Mouse (Mus musculus): Measurements from ENCODE around the gene D11Wsu47e. TPM values are rescaled to one million over a fixed set of nuclear protein-coding genes. Genes with fewer than 3 reads are reported as not detected.

Gene D11Wsu47e
- polyA plus RNA-seq, 1 experiment from 2014 or later = 28.0 TPM

- peaks cover 40% of the 10 kb centered on the region for H3K27me3 ChIP-seq (replicated peaks; ENCODE audit: low read depth, poor library complexity, severe bottlenecking)
- no peak for DNase-seq (ENCODE audit: low spot score)
- no peaks in the 10 kb centered on the region for H3K9me3 ChIP-seq
- 29% methylated on average over 1 of the region's 1 CpGs for WGBS
- H3K27ac ChIP-seq (replicated peaks) = peak overlapping the region; percentile 87
- H3K4me1 ChIP-seq = peaks cover 36% of the 10 kb centered on the region
- H3K36me3 ChIP-seq (replicated peaks) = peaks cover 11% of the 10 kb centered on the region
- H3K4me3 ChIP-seq = peak overlapping the region; percentile 36; the same call in 1 of the 2 replicates
Measured at GRCm38 (mm10) chr11:113711061-113711460, 26.8 kb downstream of the D11Wsu47e start.

GRCm38 (mm10) chr11:113715078-113715674 is 31.0 kb downstream of the D11Wsu47e start:
- Histone ChIP-seq H3K9me3 (no peaks in the 10 kb centered on the region), H3K27ac (replicated peaks) (no peak overlapping the region), H3K27me3 (replicated peaks; ENCODE audit: low read depth, poor library complexity, severe bottlenecking) (peaks cover 26% of the 10 kb centered on the region; the same call in 1 of the 2 replicates), H3K4me1 (peaks cover 35% of the 10 kb centered on the region), H3K36me3 (replicated peaks) (no peaks in the 10 kb centered on the region), H3K4me3 (no peak overlapping the region)
- 55% methylated on average over 7 of the region's 7 CpGs for WGBS
- no peak for DNase-seq (ENCODE audit: low spot score)

- no peak overlapping the region for H3K27ac ChIP-seq (replicated peaks)
- no peaks in the 10 kb centered on the region for H3K36me3 ChIP-seq (replicated peaks)
- no peaks in the 10 kb centered on the region for H3K9me3 ChIP-seq
- no peak for DNase-seq (ENCODE audit: low spot score)
- WGBS = 94% methylated on average over 2 of the region's 2 CpGs
- H3K4me1 ChIP-seq = peaks cover 26% of the 10 kb centered on the region
- no peak overlapping the region for H3K4me3 ChIP-seq
- peaks cover 26% of the 10 kb centered on the region; the same call in 1 of the 2 replicates for H3K27me3 ChIP-seq (replicated peaks; ENCODE audit: low read depth, poor library complexity, severe bottlenecking)
Measured at GRCm38 (mm10) chr11:113716132-113716531, 31.9 kb downstream of the D11Wsu47e start.

- WGBS = 62% methylated on average over 16 of the region's 16 CpGs
- H3K4me3 ChIP-seq = no peak overlapping the region
- H3K9me3 ChIP-seq = no peaks in the 10 kb centered on the region
- peaks cover 20% of the 10 kb centered on the region; the same call in 1 of the 2 replicates for H3K27me3 ChIP-seq (replicated peaks; ENCODE audit: low read depth, poor library complexity, severe bottlenecking)
- 0 out of 2 replicates have a peak overlapping the region, but pooled peaks have one; percentile 3 for H3K27ac ChIP-seq (replicated peaks)
- peaks cover 2% of the 10 kb centered on the region; the same call in 1 of the 2 replicates for H3K36me3 ChIP-seq (replicated peaks)
- no peak for DNase-seq (ENCODE audit: low spot score)
- peaks cover 22% of the 10 kb centered on the region for H3K4me1 ChIP-seq
Measured at GRCm38 (mm10) chr11:113717767-113718424, 33.7 kb downstream of the D11Wsu47e start.

- no peak for DNase-seq (ENCODE audit: low spot score)
- WGBS = 68% methylated on average over 14 of the region's 14 CpGs
- no peaks in the 10 kb centered on the region for H3K9me3 ChIP-seq
- H3K4me1 ChIP-seq = peaks cover 37% of the 10 kb centered on the region
- peaks cover 48% of the 10 kb centered on the region for H3K36me3 ChIP-seq (replicated peaks)
- 0 out of 2 replicates have a peak overlapping the region, but pooled peaks have one; percentile 30 for H3K27ac ChIP-seq (replicated peaks)
- H3K27me3 ChIP-seq (replicated peaks; ENCODE audit: low read depth, poor library complexity, severe bottlenecking) = 0 out of 2 replicates have a peak, but pooled peaks cover 8% of the 10 kb centered on the region
- no peak overlapping the region for H3K4me3 ChIP-seq
Measured at GRCm38 (mm10) chr11:113722405-113723090, 38.3 kb downstream of the D11Wsu47e start.

- peaks cover 77% of the 10 kb centered on the region for H3K36me3 ChIP-seq (replicated peaks)
- peaks cover 54% of the 10 kb centered on the region for H3K4me1 ChIP-seq
- H3K9me3 ChIP-seq = no peaks in the 10 kb centered on the region
- peak overlapping the region; percentile 40; the same call in 1 of the 2 replicates for H3K27ac ChIP-seq (replicated peaks)
- H3K4me3 ChIP-seq = no peak overlapping the region
- H3K27me3 ChIP-seq (replicated peaks; ENCODE audit: low read depth, poor library complexity, severe bottlenecking) = no peaks in the 10 kb centered on the region
- no peak for DNase-seq (ENCODE audit: low spot score)
- WGBS = 74% methylated on average over 4 of the region's 4 CpGs
Measured at GRCm38 (mm10) chr11:113725235-113726048, 41.2 kb downstream of the D11Wsu47e start.

- peaks cover 93% of the 10 kb centered on the region for H3K36me3 ChIP-seq (replicated peaks)
- no peaks in the 10 kb centered on the region for H3K27me3 ChIP-seq (replicated peaks; ENCODE audit: low read depth, poor library complexity, severe bottlenecking)
- peaks cover 68% of the 10 kb centered on the region for H3K4me1 ChIP-seq
- H3K27ac ChIP-seq (replicated peaks) = peak overlapping the region; percentile 37; the same call in 1 of the 2 replicates
- WGBS = 75% methylated on average over 14 of the region's 14 CpGs
- no peak overlapping the region for H3K4me3 ChIP-seq
- no peak for DNase-seq (ENCODE audit: low spot score)
- no peaks in the 10 kb centered on the region for H3K9me3 ChIP-seq
Measured at GRCm38 (mm10) chr11:113726994-113727888, 43.0 kb downstream of the D11Wsu47e start.

- no peaks in the 10 kb centered on the region for H3K27me3 ChIP-seq (replicated peaks; ENCODE audit: low read depth, poor library complexity, severe bottlenecking)
- no peaks in the 10 kb centered on the region for H3K9me3 ChIP-seq
- H3K27ac ChIP-seq (replicated peaks) = no peak overlapping the region; the same call in 1 of the 2 replicates
- DNase-seq (ENCODE audit: low spot score) = peak; percentile 66
- no peak overlapping the region for H3K4me3 ChIP-seq
- H3K36me3 ChIP-seq (replicated peaks) = peaks cover 94% of the 10 kb centered on the region
- 45% methylated on average over 6 of the region's 6 CpGs for WGBS
- peaks cover 72% of the 10 kb centered on the region for H3K4me1 ChIP-seq
Measured at GRCm38 (mm10) chr11:113727992-113728391, 43.8 kb downstream of the D11Wsu47e start.

GRCm38 (mm10) chr11:113729239-113729638 is 45.0 kb downstream of the D11Wsu47e start:
- H3K9me3 ChIP-seq = no peaks in the 10 kb centered on the region
- H3K4me3 ChIP-seq = no peak overlapping the region
- peaks cover 94% of the 10 kb centered on the region for H3K36me3 ChIP-seq (replicated peaks)
- WGBS = 76% methylated on average over 21 of the region's 21 CpGs
- H3K27ac ChIP-seq (replicated peaks) = no peak overlapping the region
- peaks cover 85% of the 10 kb centered on the region for H3K4me1 ChIP-seq
- DNase-seq (ENCODE audit: low spot score) = no peak
- no peaks in the 10 kb centered on the region for H3K27me3 ChIP-seq (replicated peaks; ENCODE audit: low read depth, poor library complexity, severe bottlenecking)

GRCm38 (mm10) chr11:113729917-113730316 is 45.7 kb downstream of the D11Wsu47e start:
- 49% methylated on average over 8 of the region's 8 CpGs for WGBS
- Histone ChIP-seq H3K4me1 (peaks cover 92% of the 10 kb centered on the region), H3K4me3 (no peak overlapping the region), H3K27me3 (replicated peaks; ENCODE audit: low read depth, poor library complexity, severe bottlenecking) (no peaks in the 10 kb centered on the region), H3K27ac (replicated peaks) (0 out of 2 replicates have a peak overlapping the region, but pooled peaks have one; percentile 27), H3K9me3 (no peaks in the 10 kb centered on the region), H3K36me3 (replicated peaks) (peaks cover 94% of the 10 kb centered on the region)
- DNase-seq (ENCODE audit: low spot score) = no peak

- no peak for DNase-seq (ENCODE audit: low spot score)
- H3K9me3 ChIP-seq = no peaks in the 10 kb centered on the region
- WGBS = 70% methylated on average over 3 of the region's 3 CpGs
- H3K4me3 ChIP-seq = no peak overlapping the region
- H3K27me3 ChIP-seq (replicated peaks; ENCODE audit: low read depth, poor library complexity, severe bottlenecking) = no peaks in the 10 kb centered on the region
- no peak overlapping the region for H3K27ac ChIP-seq (replicated peaks)
- H3K36me3 ChIP-seq (replicated peaks) = peaks cover 93% of the 10 kb centered on the region
- peaks cover 92% of the 10 kb centered on the region for H3K4me1 ChIP-seq
Measured at GRCm38 (mm10) chr11:113730879-113731278, 46.7 kb downstream of the D11Wsu47e start.
